Mouse (Mus musculus) MEL (cell line): Measurements from ENCODE around the gene Emilin2. TPM values are rescaled to one million over a fixed set of nuclear protein-coding genes. Genes with fewer than 3 reads are reported as not detected.

Experiments used
- DNase-seq: peaks from one replicate; pipeline ENCODE4 v3.0.0; 2011; ENCODE audit warnings: low read depth, low spot score
- H3K27ac ChIP-seq: 2 replicates; pipeline ENCODE4 v1.5.1; 2012; ENCODE audit warnings: low read depth, mild to moderate bottlenecking, control low read depth, low read length, moderate library complexity; ENCODE audit not compliant: control insufficient read depth
- H3K27me3 ChIP-seq, 2 experiments: fragments of 150-350 bp in 1 of 2; sonication (generic) in 1 of 2; 2 replicates each; pipeline ENCODE4 v1.6.1; 2012; ENCODE audit warnings: low read length in 2 of 2, mild to moderate bottlenecking in 2 of 2, improper control_type of control experiment in 1 of 2, moderate library complexity in 1 of 2; ENCODE audit not compliant: insufficient read depth in 2 of 2, control insufficient read depth in 1 of 2
- H3K36me3 ChIP-seq, 2 experiments: 2 replicates each; pipeline ENCODE4 v1.6.1; 2012 to 2014; ENCODE audit warnings: low read length in 2 of 2, improper control_type of control experiment in 1 of 2, inconsistent platforms in 1 of 2, mild to moderate bottlenecking in 1 of 2; ENCODE audit not compliant: insufficient read depth in 2 of 2, control insufficient read depth in 1 of 2
- H3K4me1 ChIP-seq, 2 experiments: fragments of 150-350 bp in 1 of 2; sonication (generic) in 1 of 2; 2 replicates each; pipeline ENCODE4 v1.6.1; 2012; ENCODE audit warnings: low read length in 2 of 2, improper control_type of control experiment in 1 of 2, mild to moderate bottlenecking in 1 of 2; ENCODE audit not compliant: insufficient read depth in 2 of 2, control insufficient read depth in 1 of 2
- H3K4me3 ChIP-seq, 2 experiments: fragments of 150-350 bp in 1 of 2; sonication (generic) in 1 of 2; 2 replicates each; pipeline ENCODE4 v1.5.1; 2012; ENCODE audit warnings: low read depth in 2 of 2, low read length in 2 of 2, mild to moderate bottlenecking in 2 of 2, moderate library complexity in 2 of 2, control low read depth in 1 of 2, improper control_type of control experiment in 1 of 2; ENCODE audit not compliant: control insufficient read depth in 1 of 2, insufficient read depth in 1 of 2
- H3K79me2 ChIP-seq: 2 replicates; pipeline ENCODE4 v1.6.1; 2012; ENCODE audit warnings: mild to moderate bottlenecking, low read length, moderate library complexity; ENCODE audit not compliant: control insufficient read depth, poor library complexity, insufficient read depth
- H3K9ac ChIP-seq: 2 replicates; pipeline ENCODE4 v1.6.1; 2012; ENCODE audit warnings: low read depth, mild to moderate bottlenecking, control low read depth, low read length, moderate library complexity; ENCODE audit not compliant: control insufficient read depth, poor library complexity, severe bottlenecking
- H3K9me3 ChIP-seq: fragments of 150-350 bp; sonication (generic); replicated peaks from 2 replicates; pipeline ENCODE4 v1.6.1; 2012; ENCODE audit warnings: mild to moderate bottlenecking, low read length, improper control_type of control experiment, moderate library complexity; ENCODE audit not compliant: insufficient read depth
- CHD1 ChIP-seq: IDR thresholded peaks from 2 replicates; pipeline ENCODE4 v1.6.1; 2012; ENCODE audit warnings: low read depth, mild to moderate bottlenecking, inconsistent platforms, low read length, improper control_type of control experiment
- CHD2 ChIP-seq: IDR thresholded peaks from 2 replicates; pipeline ENCODE4 v1.6.1; 2011; ENCODE audit warnings: low read length, improper control_type of control experiment
- CTCF ChIP-seq, 3 experiments: IDR thresholded peaks in 2 of 3; conservative IDR thresholded peaks in 1 of 3; 2 replicates each; pipeline ENCODE4 v1.5.1; 2011 to 2012; ENCODE audit warnings: low read length in 3 of 3, low read depth in 2 of 3, mild to moderate bottlenecking in 2 of 3, improper control_type of control experiment in 1 of 3, inconsistent platforms in 1 of 3, mixed read lengths in 1 of 3, moderate library complexity in 1 of 3; ENCODE audit not compliant: control insufficient read depth in 1 of 3, insufficient read depth in 1 of 3, poor library complexity in 1 of 3, severe bottlenecking in 1 of 3
- ELF1 ChIP-seq: IDR thresholded peaks from 2 replicates; pipeline ENCODE4 v1.6.1; 2014; ENCODE audit warnings: low read depth, mild to moderate bottlenecking, inconsistent platforms, low read length, improper control_type of control experiment, moderate library complexity
- GATA1 ChIP-seq: IDR thresholded peaks from 2 replicates; pipeline ENCODE4 v1.6.1; 2011; ENCODE audit warnings: low read depth, low read length, improper control_type of control experiment
- JUND ChIP-seq: IDR thresholded peaks from 2 replicates; pipeline ENCODE4 v1.6.1; 2011; ENCODE audit warnings: low read depth, mild to moderate bottlenecking, improper control_type of control experiment, low read length
- MAFK ChIP-seq: IDR thresholded peaks from 2 replicates; pipeline ENCODE4 v1.6.1; 2011; ENCODE audit warnings: low read depth, mild to moderate bottlenecking, low read length, improper control_type of control experiment, borderline replicate concordance
- MAX ChIP-seq: IDR thresholded peaks from 2 replicates; pipeline ENCODE4 v1.6.1; 2011; ENCODE audit warnings: low read length, improper control_type of control experiment
- MAZ ChIP-seq: IDR thresholded peaks from 2 replicates; pipeline ENCODE4 v1.6.1; 2012; ENCODE audit warnings: low read depth, mild to moderate bottlenecking, inconsistent platforms, low read length, improper control_type of control experiment
- MEF2A ChIP-seq: IDR thresholded peaks from 2 replicates; pipeline ENCODE4 v1.6.1; 2014; ENCODE audit warnings: low read depth, mild to moderate bottlenecking, inconsistent platforms, low read length, improper control_type of control experiment; ENCODE audit not compliant: poor library complexity, insufficient replicate concordance, severe bottlenecking; ENCODE audit errors: extremely low read depth
- MXI1 ChIP-seq: IDR thresholded peaks from 2 replicates; pipeline ENCODE4 v1.6.1; 2011; ENCODE audit warnings: mild to moderate bottlenecking, low read depth, low read length, improper control_type of control experiment
- MYB ChIP-seq: IDR thresholded peaks from 2 replicates; pipeline ENCODE4 v1.6.1; 2011; ENCODE audit warnings: mild to moderate bottlenecking, low read depth, low read length, improper control_type of control experiment
- MYC ChIP-seq: IDR thresholded peaks from 2 replicates; pipeline ENCODE4 v1.6.1; 2011; ENCODE audit warnings: low read depth, mild to moderate bottlenecking, low read length, improper control_type of control experiment, moderate library complexity
- NELFE ChIP-seq: IDR thresholded peaks from 2 replicates; pipeline ENCODE4 v1.6.1; 2011; ENCODE audit warnings: low read depth, low read length, improper control_type of control experiment
- POLR2AphosphoS2 ChIP-seq: IDR thresholded peaks from 2 replicates; pipeline ENCODE4 v1.6.1; 2011; ENCODE audit warnings: low read length, improper control_type of control experiment
- POLR2AphosphoS5 ChIP-seq: IDR thresholded peaks from 2 replicates; pipeline ENCODE4 v1.6.1; 2012; ENCODE audit warnings: low read depth, borderline replicate concordance, mild to moderate bottlenecking, inconsistent platforms, low read length, moderate library complexity, mixed read lengths
- RCOR1 ChIP-seq: IDR thresholded peaks from 2 replicates; pipeline ENCODE4 v1.6.1; 2012; ENCODE audit warnings: low read depth, mild to moderate bottlenecking, inconsistent platforms, low read length, improper control_type of control experiment
- SIN3A ChIP-seq: IDR thresholded peaks from 2 replicates; pipeline ENCODE4 v1.6.1; 2012; ENCODE audit warnings: low read length, improper control_type of control experiment, inconsistent platforms
- TAL1 ChIP-seq: IDR thresholded peaks from 2 replicates; pipeline ENCODE4 v1.6.1; 2012; ENCODE audit warnings: mild to moderate bottlenecking, inconsistent platforms, low read length, moderate library complexity, mixed read lengths
- TBP ChIP-seq: IDR thresholded peaks from 2 replicates; pipeline ENCODE4 v1.8.0; 2011; ENCODE audit warnings: low read depth, low read length, improper control_type of control experiment
- USF2 ChIP-seq, 2 experiments: IDR thresholded peaks; 2 replicates each; pipeline ENCODE4 v1.6.1; 2011 to 2012; ENCODE audit warnings: improper control_type of control experiment in 2 of 2, low read length in 2 of 2, borderline replicate concordance in 1 of 2, inconsistent platforms in 1 of 2, low read depth in 1 of 2, mild to moderate bottlenecking in 1 of 2; ENCODE audit not compliant: insufficient read depth in 1 of 2
- ZC3H11A ChIP-seq: IDR thresholded peaks from 2 replicates; pipeline ENCODE4 v1.6.1; 2012; ENCODE audit warnings: low read depth, mild to moderate bottlenecking, inconsistent platforms, low read length, improper control_type of control experiment
- ZMIZ1 ChIP-seq: IDR thresholded peaks from 2 replicates; pipeline ENCODE4 v1.6.1; 2012; ENCODE audit warnings: low read depth, mild to moderate bottlenecking, inconsistent platforms, low read length, improper control_type of control experiment, moderate library complexity
- ZNF384 ChIP-seq: IDR thresholded peaks from 2 replicates; pipeline ENCODE4 v1.6.1; 2012; ENCODE audit warnings: low read depth, mild to moderate bottlenecking, inconsistent platforms, low read length, improper control_type of control experiment
- polyA plus RNA-seq, 2 experiments: library from polyadenylated mRNA; stranded (reverse) in 1 of 2; unstranded in 1 of 2; fragments of >175 nt in 1 of 2; fragments of >200 nt in 1 of 2; gene quantifications; 2 replicates each; pipeline versions ENCODE4 v1.2.1 to v1.2.4; 2012; ENCODE audit warnings: low replicate concordance in 2 of 2, low read depth in 1 of 2; ENCODE audit not compliant: insufficient read length in 2 of 2, insufficient read depth in 1 of 2, missing spikeins in 1 of 2
- total RNA-seq: library from RNA; depleted of rRNA; stranded (reverse); fragments of 300-350 nt; gene quantifications from 2 replicates; pipeline ENCODE4 v1.2.3, GENCODE M21; 2012

Emilin2 gene
- total and polyA plus RNA-seq, 3 experiments = 37.4 to 95.5 (median 92.6) TPM

- TF ChIP-seq TBP = 0 out of 2 replicates have a peak, but pooled peaks have one; percentile 45
- TF ChIP-seq RCOR1 = peak; percentile 61; the same call in 1 of the 2 replicates
- TF ChIP-seq ZC3H11A = no peak
- no peak for TF ChIP-seq CHD1
- TF ChIP-seq SIN3A = no peak
- no peak for TF ChIP-seq CTCF (IDR thresholded peaks at IDR 0.05 in 2 of 3, conservative IDR thresholded peaks at IDR 0.05 in 1 of 3; ENCODE audit: control insufficient read depth in 1 of 3, insufficient read depth in 1 of 3, low read depth in 2 of 3, low read length in 3 of 3, poor library complexity in 1 of 3, severe bottlenecking in 1 of 3)
- no peak for TF ChIP-seq MEF2A
- no peak for TF ChIP-seq CHD2
- peak; percentile 67; the same call in 1 of the 2 replicates for TF ChIP-seq GATA1
- no peak for TF ChIP-seq POLR2AphosphoS2
- TF ChIP-seq MYC = no peak; the same call in 1 of the 2 replicates
- TF ChIP-seq USF2 (IDR thresholded peaks at IDR 0.05; ENCODE audit: borderline replicate concordance in 1 of 2, insufficient read depth in 1 of 2, low read depth in 1 of 2, low read length in 2 of 2) = no peak
- 0 out of 2 replicates have a peak, but pooled peaks have one; percentile 26 for TF ChIP-seq MXI1
- TF ChIP-seq ZMIZ1 = no peak
- TF ChIP-seq MAFK = no peak
- TF ChIP-seq ZNF384 = no peak
- peak; percentile 52 for TF ChIP-seq TAL1
- no peak for TF ChIP-seq NELFE
These were observed 22.1 kb downstream of the Emilin2 start (continued) for GRCm38 (mm10) chr17:71289572-71290176.

DNA sequence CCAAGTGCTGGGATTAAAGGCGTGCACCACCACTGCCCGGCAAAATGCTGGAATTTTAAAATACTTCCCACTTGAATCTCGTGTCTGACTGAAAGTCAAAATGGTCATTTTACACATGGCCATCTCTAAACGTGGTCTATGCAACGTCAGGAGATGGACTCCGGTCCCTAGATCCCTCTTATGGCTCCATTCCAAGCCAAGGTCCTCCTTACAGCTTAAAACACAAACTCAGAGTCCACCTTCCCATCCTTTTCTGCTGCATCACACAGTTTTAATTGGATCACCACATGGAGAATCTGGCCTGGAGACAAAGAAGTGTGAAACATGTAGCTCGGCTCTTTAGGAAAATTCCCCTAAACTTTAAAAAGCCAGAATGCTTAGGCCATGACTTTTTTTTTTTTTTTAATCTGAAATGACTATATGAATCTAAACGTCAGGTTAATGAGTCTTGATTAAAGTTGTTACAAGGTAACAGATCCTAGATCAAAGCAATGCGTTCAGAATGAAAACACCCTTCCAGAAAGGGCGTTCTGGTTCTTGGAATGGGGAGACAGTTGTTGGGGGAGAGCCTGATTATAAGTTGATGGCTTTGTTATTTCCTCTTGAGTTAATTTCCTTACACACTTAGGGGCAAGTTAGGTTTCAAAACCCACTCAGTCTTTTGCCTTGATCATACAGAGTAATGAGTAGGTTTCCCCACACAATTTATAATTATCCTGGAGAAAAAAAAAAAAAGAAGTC lies 22.8 kb downstream of the Emilin2 start:
- H3K9ac ChIP-seq = peak overlapping the region; percentile 38
- H3K9me3 ChIP-seq = no peaks in the 10 kb centered on the region
- peaks cover 24% of the 10 kb centered on the region for H3K79me2 ChIP-seq
- TF ChIP-seq ZNF384 = peak; percentile 67
- no peak for TF ChIP-seq ZMIZ1
- TF ChIP-seq CHD2 = no peak
- peak; percentile 66; the same call in 1 of the 2 replicates for TF ChIP-seq MAZ
- TF ChIP-seq ELF1 = no peak
- peak; percentile 12; the same call in 1 of the 2 replicates for TF ChIP-seq CHD1
- TF ChIP-seq MYB = peak; percentile 42; the same call in 1 of the 2 replicates
- no peak for TF ChIP-seq POLR2AphosphoS5
- TF ChIP-seq JUND = 0 out of 2 replicates have a peak, but pooled peaks have one; percentile 30
- TF ChIP-seq MAX = no peak
- peak; percentile 18; the same call in 1 of the 2 replicates for TF ChIP-seq MYC
- peak; percentile 45 for DNase-seq
- peaks cover 0 to 83% of the 10 kb centered on the region in 2 experiments; a peak in 3 of 4 replicates for H3K36me3 ChIP-seq
- H3K27me3 ChIP-seq = no peaks in the 10 kb centered on the region
- peak overlapping the region; percentile 94 for H3K27ac ChIP-seq
- peaks cover 62 to 82% of the 10 kb centered on the region in 2 experiments for H3K4me1 ChIP-seq
- no peak overlapping the region for H3K4me3 ChIP-seq
